Mouse (Mus musculus): ENCODE data around the gene Cbfb.

DNA sequence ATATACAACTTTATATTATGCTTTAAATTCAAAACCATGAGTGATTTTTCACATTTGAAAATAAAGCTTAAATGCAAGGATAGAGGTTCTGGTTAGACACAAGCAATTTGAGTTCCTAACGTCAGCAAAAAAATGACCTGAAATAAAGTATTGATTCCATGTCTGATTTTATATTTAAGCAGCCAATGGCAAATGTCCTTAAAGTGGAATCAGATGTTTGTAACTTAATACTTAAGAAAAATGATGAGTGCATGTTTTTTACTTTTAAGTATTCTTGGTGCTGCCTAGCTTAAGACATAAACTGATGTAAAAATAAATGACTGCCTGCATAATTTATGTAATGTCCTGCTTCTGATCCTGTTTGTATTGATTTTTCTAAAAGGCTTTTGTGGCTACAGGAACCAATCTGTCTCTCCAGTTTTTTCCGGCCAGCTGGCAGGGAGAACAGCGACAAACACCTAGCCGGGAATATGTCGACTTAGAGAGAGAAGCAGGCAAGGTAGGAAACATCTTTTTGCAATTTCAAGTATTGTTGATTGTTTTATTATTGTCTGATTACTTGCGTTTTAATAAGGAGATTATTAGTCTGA is 7.8 kb downstream of the Cbfb start:
- no peak for TF ChIP-seq CTCF (IDR thresholded peaks at IDR 0.05; ENCODE audit: control insufficient read depth, insufficient read depth, low read length)
- no peak for TF ChIP-seq POLR2A (IDR thresholded peaks at IDR 0.05; ENCODE audit: borderline replicate concordance, control insufficient read depth, low read depth, low read length)

Measured in bone marrow, adult 2 months (tissue).